Mouse (Mus musculus): ENCODE measurements around the gene Ins2. TPM values are rescaled to one million over a fixed set of nuclear protein-coding genes. Genes with fewer than 3 reads are reported as not detected.

Gene Ins2
- polyA plus RNA-seq, 1 experiment from 2014 or later: 0.63 TPM

- H3K36me3 ChIP-seq (ENCODE audit: control insufficient read depth, insufficient read depth, low read length): no peaks in the 10 kb centered on the region
- H3K9me3 ChIP-seq (ENCODE audit: control insufficient read depth, low read length): no peaks in the 10 kb centered on the region
- peak overlapping the region; percentile 51 for H3K4me2 ChIP-seq (ENCODE audit: low read length)
- peak overlapping the region; percentile 45; the same call in 1 of the 2 replicates for H3K9ac ChIP-seq (ENCODE audit: low read length)
- peak overlapping the region; percentile 3 to 14; a peak in 2 of 4 replicates for H3K4me3 ChIP-seq (ENCODE audit: control insufficient read depth in 1 of 2, insufficient read depth in 1 of 2, low read depth in 1 of 2, low read length in 2 of 2)
- H3K27ac ChIP-seq (replicated peaks in 1 of 2; ENCODE audit: control insufficient read depth in 1 of 2, insufficient read depth in 1 of 2, low read depth in 2 of 2, low read length in 2 of 2): no peak overlapping the region
- WGBS: 18% methylated on average over 8 of the region's 8 CpGs
- no peak for ATAC-seq (ENCODE audit: insufficient number of reproducible peaks, insufficient read depth, low FRiP score, low read depth)
- no peaks in the 10 kb centered on the region for H3K27me3 ChIP-seq (ENCODE audit: control insufficient read depth, insufficient read depth, low read length)
- H3K4me1 ChIP-seq (ENCODE audit: control insufficient read depth in 2 of 2, insufficient read depth in 2 of 2, low read length in 2 of 2): no peaks in the 10 kb centered on the region
These were observed 28.2 kb downstream of the Ins2 start for GRCm38 (mm10) chr7:142714783-142715498.

- WGBS: 71% methylated on average over 2 of the region's 2 CpGs
- no peaks in the 10 kb centered on the region for H3K9me3 ChIP-seq (ENCODE audit: control insufficient read depth, low read length)
- H3K27me3 ChIP-seq (ENCODE audit: control insufficient read depth, insufficient read depth, low read length): no peaks in the 10 kb centered on the region
- no peak for ATAC-seq (ENCODE audit: insufficient number of reproducible peaks, insufficient read depth, low FRiP score, low read depth)
- H3K27ac ChIP-seq (replicated peaks in 1 of 2; ENCODE audit: control insufficient read depth in 1 of 2, insufficient read depth in 1 of 2, low read depth in 2 of 2, low read length in 2 of 2): no peak overlapping the region
- no peaks in the 10 kb centered on the region for H3K4me1 ChIP-seq (ENCODE audit: control insufficient read depth in 2 of 2, insufficient read depth in 2 of 2, low read length in 2 of 2)
- no peaks in the 10 kb centered on the region for H3K36me3 ChIP-seq (ENCODE audit: control insufficient read depth, insufficient read depth, low read length)
- no peak overlapping the region for H3K9ac ChIP-seq (ENCODE audit: low read length)
- H3K4me2 ChIP-seq (ENCODE audit: low read length): no peak overlapping the region
- H3K4me3 ChIP-seq (ENCODE audit: control insufficient read depth in 1 of 2, insufficient read depth in 1 of 2, low read depth in 1 of 2, low read length in 2 of 2): no peak overlapping the region
These were observed 36.3 kb downstream of the Ins2 start for GRCm38 (mm10) chr7:142706873-142707272.

- no peak overlapping the region for H3K4me2 ChIP-seq (ENCODE audit: low read length)
- H3K4me1 ChIP-seq (ENCODE audit: control insufficient read depth in 2 of 2, insufficient read depth in 2 of 2, low read length in 2 of 2): no peaks in the 10 kb centered on the region
- ATAC-seq (ENCODE audit: insufficient number of reproducible peaks, insufficient read depth, low FRiP score, low read depth): no peak
- no peak overlapping the region for H3K4me3 ChIP-seq (ENCODE audit: control insufficient read depth in 1 of 2, insufficient read depth in 1 of 2, low read depth in 1 of 2, low read length in 2 of 2)
- H3K27me3 ChIP-seq (ENCODE audit: control insufficient read depth, insufficient read depth, low read length): no peaks in the 10 kb centered on the region
- no peak overlapping the region for H3K27ac ChIP-seq (replicated peaks in 1 of 2; ENCODE audit: control insufficient read depth in 1 of 2, insufficient read depth in 1 of 2, low read depth in 2 of 2, low read length in 2 of 2)
- no peak overlapping the region for H3K9ac ChIP-seq (ENCODE audit: low read length)
- no peaks in the 10 kb centered on the region for H3K36me3 ChIP-seq (ENCODE audit: control insufficient read depth, insufficient read depth, low read length)
- no peaks in the 10 kb centered on the region for H3K9me3 ChIP-seq (ENCODE audit: control insufficient read depth, low read length)
- 56% methylated on average over 5 of the region's 5 CpGs for WGBS
These were observed 43.8 kb downstream of the Ins2 start for GRCm38 (mm10) chr7:142699334-142699860.

GRCm38 (mm10) chr7:142678611-142679010 lies 64.6 kb downstream of the Ins2 start:
- no peak overlapping the region for H3K9ac ChIP-seq (ENCODE audit: low read length)
- H3K27me3 ChIP-seq (ENCODE audit: control insufficient read depth, insufficient read depth, low read length): no peaks in the 10 kb centered on the region
- H3K4me2 ChIP-seq (ENCODE audit: low read length): no peak overlapping the region
- no peaks in the 10 kb centered on the region for H3K9me3 ChIP-seq (ENCODE audit: control insufficient read depth, low read length)
- WGBS: 75% methylated on average over 3 of the region's 3 CpGs
- no peak overlapping the region for H3K27ac ChIP-seq (replicated peaks in 1 of 2; ENCODE audit: control insufficient read depth in 1 of 2, insufficient read depth in 1 of 2, low read depth in 2 of 2, low read length in 2 of 2)
- no peak for ATAC-seq (ENCODE audit: insufficient number of reproducible peaks, insufficient read depth, low FRiP score, low read depth)
- H3K4me3 ChIP-seq (ENCODE audit: control insufficient read depth in 1 of 2, insufficient read depth in 1 of 2, low read depth in 1 of 2, low read length in 2 of 2): no peak overlapping the region
- no peaks in the 10 kb centered on the region for H3K4me1 ChIP-seq (ENCODE audit: control insufficient read depth in 2 of 2, insufficient read depth in 2 of 2, low read length in 2 of 2)
- no peaks in the 10 kb centered on the region for H3K36me3 ChIP-seq (ENCODE audit: control insufficient read depth, insufficient read depth, low read length)

- no peak overlapping the region for H3K9ac ChIP-seq (ENCODE audit: low read length)
- ATAC-seq (ENCODE audit: insufficient number of reproducible peaks, insufficient read depth, low FRiP score, low read depth): no peak
- no peak overlapping the region for H3K27ac ChIP-seq (replicated peaks in 1 of 2; ENCODE audit: control insufficient read depth in 1 of 2, insufficient read depth in 1 of 2, low read depth in 2 of 2, low read length in 2 of 2)
- peaks cover 16% of the 10 kb centered on the region for H3K9me3 ChIP-seq (ENCODE audit: control insufficient read depth, low read length)
- H3K36me3 ChIP-seq (ENCODE audit: control insufficient read depth, insufficient read depth, low read length): no peaks in the 10 kb centered on the region
- H3K27me3 ChIP-seq (ENCODE audit: control insufficient read depth, insufficient read depth, low read length): no peaks in the 10 kb centered on the region
- H3K4me3 ChIP-seq (ENCODE audit: control insufficient read depth in 1 of 2, insufficient read depth in 1 of 2, low read depth in 1 of 2, low read length in 2 of 2): no peak overlapping the region
- 5% methylated on average over 3 of the region's 3 CpGs for WGBS
- H3K4me1 ChIP-seq (ENCODE audit: control insufficient read depth in 2 of 2, insufficient read depth in 2 of 2, low read length in 2 of 2): no peaks in the 10 kb centered on the region
- H3K4me2 ChIP-seq (ENCODE audit: low read length): no peak overlapping the region
These were observed 67.5 kb downstream of the Ins2 start for GRCm38 (mm10) chr7:142675644-142676043.

GRCm38 (mm10) chr7:142675141-142675540 lies 68.0 kb downstream of the Ins2 start:
- Histone ChIP-seq H3K27me3 (ENCODE audit: control insufficient read depth, insufficient read depth, low read length) (no peaks in the 10 kb centered on the region), H3K9me3 (ENCODE audit: control insufficient read depth, low read length) (peaks cover 21% of the 10 kb centered on the region), H3K4me3 (ENCODE audit: control insufficient read depth in 1 of 2, insufficient read depth in 1 of 2, low read depth in 1 of 2, low read length in 2 of 2) (no peak overlapping the region), H3K27ac (replicated peaks in 1 of 2; ENCODE audit: control insufficient read depth in 1 of 2, insufficient read depth in 1 of 2, low read depth in 2 of 2, low read length in 2 of 2) (no peak overlapping the region), H3K36me3 (ENCODE audit: control insufficient read depth, insufficient read depth, low read length) (no peaks in the 10 kb centered on the region), H3K4me1 (ENCODE audit: control insufficient read depth in 2 of 2, insufficient read depth in 2 of 2, low read length in 2 of 2) (no peaks in the 10 kb centered on the region), H3K4me2 (ENCODE audit: low read length) (no peak overlapping the region), H3K9ac (ENCODE audit: low read length) (no peak overlapping the region)
- no peak for ATAC-seq (ENCODE audit: insufficient number of reproducible peaks, insufficient read depth, low FRiP score, low read depth)
- whole genome bisulfite sequencing: 67% methylated on average over 6 of the region's 6 CpGs

GRCm38 (mm10) chr7:142672120-142672519 lies 71.1 kb downstream of the Ins2 start:
- H3K4me2 ChIP-seq (ENCODE audit: low read length): no peak overlapping the region
- 11% methylated on average over 4 of the region's 4 CpGs for WGBS

More at GRCm38 (mm10) chr7:142672120-142672519, 71.1 kb downstream of the Ins2 start:
- H3K27ac ChIP-seq (replicated peaks in 1 of 2; ENCODE audit: control insufficient read depth in 1 of 2, insufficient read depth in 1 of 2, low read depth in 2 of 2, low read length in 2 of 2): no peak overlapping the region
- H3K9ac ChIP-seq (ENCODE audit: low read length): no peak overlapping the region
- no peaks in the 10 kb centered on the region for H3K4me1 ChIP-seq (ENCODE audit: control insufficient read depth in 2 of 2, insufficient read depth in 2 of 2, low read length in 2 of 2)
- no peak overlapping the region for H3K4me3 ChIP-seq (ENCODE audit: control insufficient read depth in 1 of 2, insufficient read depth in 1 of 2, low read depth in 1 of 2, low read length in 2 of 2)
- no peak for ATAC-seq (ENCODE audit: insufficient number of reproducible peaks, insufficient read depth, low FRiP score, low read depth)
- peaks cover 9% of the 10 kb centered on the region; the same call in 1 of the 2 replicates for H3K36me3 ChIP-seq (ENCODE audit: control insufficient read depth, insufficient read depth, low read length)
- H3K27me3 ChIP-seq (ENCODE audit: control insufficient read depth, insufficient read depth, low read length): no peaks in the 10 kb centered on the region
- H3K9me3 ChIP-seq (ENCODE audit: control insufficient read depth, low read length): peaks cover 39% of the 10 kb centered on the region
